Mouse (Mus musculus): Measurements from ENCODE around the gene Ccdc124. TPM values are rescaled to one million over a fixed set of nuclear protein-coding genes. Genes with fewer than 3 reads are reported as not detected.

Ccdc124 gene
- polyA plus RNA-seq (2015; fragmentation: Nextera tagmentation; extraction: Ambion mirVana): 169 and 179 TPM in 2 replicates

- under 1% methylated on average over 46 of the region's 46 CpGs for WGBS
Measured at GRCm38 (mm10) chr8:70873364-70873985, at the start of gene Ccdc124. Gene Ccdc124 (minus strand): TSS chr8:70873935.

GRCm38 (mm10) chr8:70920049-70920922 lies 46.6 kb upstream of the Ccdc124 start:
- WGBS: 93% methylated on average over 9 of the region's 9 CpGs

More at GRCm38 (mm10) chr8:70873364-70873985, at the start of gene Ccdc124:
- H3K4me1 ChIP-seq: peaks cover 29% of the 10 kb centered on the region
- H3K9ac ChIP-seq: peak within 1 kb of the TSS; percentile 83
- peaks cover 2% of the 10 kb centered on the region; the same call in 1 of the 2 replicates for H3K36me3 ChIP-seq (ENCODE audit: poor library complexity, severe bottlenecking)
- H3K4me3 ChIP-seq: peak within 1 kb of the TSS; percentile 75
- peak; percentile 89 for ATAC-seq
- H3K27me3 ChIP-seq: no peaks in the 10 kb centered on the region
- H3K9me3 ChIP-seq (replicated peaks): no peaks in the 10 kb centered on the region
- H3K27ac ChIP-seq: peak within 1 kb of the TSS; percentile 84
- peak within 1 kb of the TSS; percentile 93 for H3K4me2 ChIP-seq

GRCm38 (mm10) chr8:70914704-70915103 lies 41.0 kb upstream of the Ccdc124 start:
- Histone ChIP-seq H3K4me3 (no peak overlapping the region), H3K4me1 (no peaks in the 10 kb centered on the region), H3K9me3 (replicated peaks) (no peaks in the 10 kb centered on the region), H3K9ac (no peak overlapping the region), H3K27me3 (no peaks in the 10 kb centered on the region), H3K4me2 (no peak overlapping the region), H3K36me3 (ENCODE audit: poor library complexity, severe bottlenecking) (peaks cover 92% of the 10 kb centered on the region), H3K27ac (no peak overlapping the region)
- no peak for ATAC-seq
- 92% methylated on average over 17 of the region's 17 CpGs for WGBS

More at GRCm38 (mm10) chr8:70920049-70920922, 46.6 kb upstream of the Ccdc124 start:
- no peak for ATAC-seq
- Histone ChIP-seq H3K27me3 (no peaks in the 10 kb centered on the region), H3K36me3 (ENCODE audit: poor library complexity, severe bottlenecking) (peaks cover 62% of the 10 kb centered on the region), H3K9me3 (replicated peaks) (no peaks in the 10 kb centered on the region), H3K9ac (no peak overlapping the region), H3K4me1 (no peaks in the 10 kb centered on the region), H3K4me2 (no peak overlapping the region), H3K27ac (no peak overlapping the region), H3K4me3 (no peak overlapping the region)

GRCm38 (mm10) chr8:70913523-70913922 lies 39.8 kb upstream of the Ccdc124 start:
- 96% methylated on average over 26 of the region's 26 CpGs for WGBS
- Histone ChIP-seq H3K4me1 (no peaks in the 10 kb centered on the region), H3K9me3 (replicated peaks) (no peaks in the 10 kb centered on the region), H3K4me3 (no peak overlapping the region), H3K27me3 (no peaks in the 10 kb centered on the region), H3K4me2 (no peak overlapping the region), H3K27ac (no peak overlapping the region), H3K36me3 (ENCODE audit: poor library complexity, severe bottlenecking) (peaks cover 81% of the 10 kb centered on the region), H3K9ac (no peak overlapping the region)
- ATAC-seq: no peak

- Histone ChIP-seq H3K36me3 (ENCODE audit: poor library complexity, severe bottlenecking) (peaks cover 75% of the 10 kb centered on the region), H3K27ac (no peak overlapping the region), H3K27me3 (no peaks in the 10 kb centered on the region), H3K9ac (no peak overlapping the region), H3K4me3 (no peak overlapping the region), H3K4me1 (no peaks in the 10 kb centered on the region; the same call in 1 of the 2 replicates), H3K4me2 (no peak overlapping the region), H3K9me3 (replicated peaks) (no peaks in the 10 kb centered on the region)
- 94% methylated on average over 30 of the region's 30 CpGs for WGBS
- ATAC-seq: no peak
Measured at GRCm38 (mm10) chr8:70912955-70913354, 39.2 kb upstream of the Ccdc124 start.

GRCm38 (mm10) chr8:70911596-70911995 lies 37.9 kb upstream of the Ccdc124 start:
- Histone ChIP-seq H3K9me3 (replicated peaks) (no peaks in the 10 kb centered on the region), H3K4me3 (no peak overlapping the region), H3K4me1 (peaks cover 10% of the 10 kb centered on the region), H3K9ac (no peak overlapping the region), H3K36me3 (ENCODE audit: poor library complexity, severe bottlenecking) (peaks cover 61% of the 10 kb centered on the region), H3K27me3 (no peaks in the 10 kb centered on the region), H3K27ac (no peak overlapping the region), H3K4me2 (no peak overlapping the region)
- 84% methylated on average over 5 of the region's 5 CpGs for WGBS
- no peak for ATAC-seq

GRCm38 (mm10) chr8:70907518-70907917 lies 33.8 kb upstream of the Ccdc124 start:
- Histone ChIP-seq H3K4me3 (no peak overlapping the region), H3K9ac (no peak overlapping the region), H3K27me3 (peaks cover 17% of the 10 kb centered on the region), H3K4me1 (peaks cover 17% of the 10 kb centered on the region), H3K36me3 (ENCODE audit: poor library complexity, severe bottlenecking) (peaks cover 21% of the 10 kb centered on the region), H3K4me2 (no peak overlapping the region), H3K27ac (no peak overlapping the region), H3K9me3 (replicated peaks) (no peaks in the 10 kb centered on the region)
- WGBS: 98% methylated on average over 2 of the region's 2 CpGs
- no peak for ATAC-seq

GRCm38 (mm10) chr8:70905831-70906736 lies 32.3 kb upstream of the Ccdc124 start, which contains the start of gene Map1s:
Gene Map1s (plus strand): TSS chr8:70905932.
- WGBS: 1% methylated on average over 60 of the region's 86 CpGs
- Histone ChIP-seq H3K9ac (peak within 1 kb of the TSS; percentile 93), H3K4me1 (peaks cover 17% of the 10 kb centered on the region), H3K9me3 (replicated peaks) (no peaks in the 10 kb centered on the region), H3K36me3 (ENCODE audit: poor library complexity, severe bottlenecking) (peaks cover 6% of the 10 kb centered on the region), H3K4me3 (peak within 1 kb of the TSS; percentile 89), H3K4me2 (peak within 1 kb of the TSS; percentile 97), H3K27ac (peak within 1 kb of the TSS; percentile 90), H3K27me3 (peaks cover 25% of the 10 kb centered on the region)
- ATAC-seq: peak; percentile 96

GRCm38 (mm10) chr8:70905463-70905830 lies 31.7 kb upstream of the Ccdc124 start:
- peak; percentile 39 for ATAC-seq
- WGBS: 15% methylated on average over 8 of the region's 8 CpGs
- peaks cover 17% of the 10 kb centered on the region for H3K4me1 ChIP-seq

GRCm38 (mm10) chr8:70904532-70904931 lies 30.8 kb upstream of the Ccdc124 start:
- 75% methylated on average over 4 of the region's 4 CpGs for WGBS
- Histone ChIP-seq H3K27ac (no peak overlapping the region), H3K4me3 (no peak overlapping the region), H3K4me2 (no peak overlapping the region), H3K9ac (no peak overlapping the region), H3K9me3 (replicated peaks) (no peaks in the 10 kb centered on the region), H3K36me3 (ENCODE audit: poor library complexity, severe bottlenecking) (no peaks in the 10 kb centered on the region), H3K4me1 (peaks cover 17% of the 10 kb centered on the region), H3K27me3 (peaks cover 25% of the 10 kb centered on the region)
- no peak for ATAC-seq

More at GRCm38 (mm10) chr8:70905463-70905830, 31.7 kb upstream of the Ccdc124 start:
- Histone ChIP-seq H3K4me2 (peak overlapping the region; percentile 97), H3K4me3 (peak overlapping the region; percentile 89), H3K9ac (peak overlapping the region; percentile 93), H3K9me3 (replicated peaks) (no peaks in the 10 kb centered on the region), H3K27me3 (peaks cover 25% of the 10 kb centered on the region), H3K36me3 (ENCODE audit: poor library complexity, severe bottlenecking) (no peaks in the 10 kb centered on the region), H3K27ac (peak overlapping the region; percentile 22; the same call in 1 of the 2 replicates)

- no peak overlapping the region for H3K9ac ChIP-seq
Measured at GRCm38 (mm10) chr8:70903582-70903981, 29.8 kb upstream of the Ccdc124 start.

More at GRCm38 (mm10) chr8:70903582-70903981, 29.8 kb upstream of the Ccdc124 start:
- no peak overlapping the region for H3K4me2 ChIP-seq
- no peak overlapping the region for H3K27ac ChIP-seq
- no peaks in the 10 kb centered on the region for H3K36me3 ChIP-seq (ENCODE audit: poor library complexity, severe bottlenecking)
- H3K4me1 ChIP-seq: peaks cover 17% of the 10 kb centered on the region
- no peak for ATAC-seq
- H3K4me3 ChIP-seq: no peak overlapping the region
- no peaks in the 10 kb centered on the region for H3K9me3 ChIP-seq (replicated peaks)
- H3K27me3 ChIP-seq: peaks cover 25% of the 10 kb centered on the region
